Mouse (Mus musculus) 3T3-L1 (cell line): ENCODE measurements around the gene Was.
"Not testable (repeated sequence)": the region's sequence is repeated elsewhere in the genome, so short reads cannot be mapped to it uniquely, and the experiment has no call there.

Experiments
- DNase-seq: peaks from one replicate; pipeline ENCODE4 v3.0.0-alpha.2; 2015; ENCODE audit warnings: low read depth, low spot score

Gene Was

GRCm38 (mm10) chrX:8090346-8090953, at the start of gene Was:
TSS of gene Was (minus strand) at chrX:8090498.
- DNase-seq = no peak

- DNase-seq = peak; percentile 42
These were observed 49.2 kb upstream of the Was start for GRCm38 (mm10) chrX:8139480-8139879.

- DNase-seq = no peak
These were observed 45.6 kb upstream of the Was start for GRCm38 (mm10) chrX:8135886-8136285.

- peak; percentile 95 for DNase-seq
These were observed 42.0 kb upstream of the Was start, which contains the start of gene Wdr13 for GRCm38 (mm10) chrX:8132017-8132976. TSS of gene Wdr13 (minus strand) at chrX:8132892.

GRCm38 (mm10) chrX:8131393-8131792, 41.1 kb upstream of the Was start:
- DNase-seq = no peak

- DNase-seq = peak; percentile 52
These were observed 34.9 kb upstream of the Was start for GRCm38 (mm10) chrX:8125235-8125634.

GRCm38 (mm10) chrX:8123821-8124470, 33.6 kb upstream of the Was start:
- no peak for DNase-seq

GRCm38 (mm10) chrX:8117264-8117663, 27.0 kb upstream of the Was start:
- no peak for DNase-seq

GRCm38 (mm10) chrX:8115275-8115674, 25.0 kb upstream of the Was start:
- peak; percentile 47 for DNase-seq

GRCm38 (mm10) chrX:8105019-8105418, 14.7 kb upstream of the Was start:
- DNase-seq = no peak

GRCm38 (mm10) chrX:8102213-8102668, 11.9 kb upstream of the Was start:
- peak; percentile 31 for DNase-seq

- no peak for DNase-seq
These were observed 10.7 kb upstream of the Was start for GRCm38 (mm10) chrX:8101017-8101416.

GRCm38 (mm10) chrX:8099435-8099834, 9.1 kb upstream of the Was start:
- DNase-seq = no peak

GRCm38 (mm10) chrX:8096787-8097242, 6.5 kb upstream of the Was start:
- peak; percentile 98 for DNase-seq

- not testable (repeated sequence) for DNase-seq
These were observed 5.9 kb upstream of the Was start for GRCm38 (mm10) chrX:8096068-8096786.

- no peak for DNase-seq
These were observed 5.2 kb upstream of the Was start for GRCm38 (mm10) chrX:8095546-8095945.

GRCm38 (mm10) chrX:8090954-8091347, 653 bp upstream of the Was start:
- DNase-seq = not testable (repeated sequence)

GRCm38 (mm10) chrX:8089746-8090145, 552 bp downstream of the Was start:
- DNase-seq = no peak

- no peak for DNase-seq
These were observed 4.7 kb downstream of the Was start for GRCm38 (mm10) chrX:8085611-8086010.

GRCm38 (mm10) chrX:8084771-8085259, 5.5 kb downstream of the Was start:
- DNase-seq = peak; percentile 64

- DNase-seq = no peak
These were observed 15.2 kb downstream of the Was start for GRCm38 (mm10) chrX:8075104-8075503.
